ENCODE assay signal across 13 mouse cellular contexts in the genomic region with DNA sequence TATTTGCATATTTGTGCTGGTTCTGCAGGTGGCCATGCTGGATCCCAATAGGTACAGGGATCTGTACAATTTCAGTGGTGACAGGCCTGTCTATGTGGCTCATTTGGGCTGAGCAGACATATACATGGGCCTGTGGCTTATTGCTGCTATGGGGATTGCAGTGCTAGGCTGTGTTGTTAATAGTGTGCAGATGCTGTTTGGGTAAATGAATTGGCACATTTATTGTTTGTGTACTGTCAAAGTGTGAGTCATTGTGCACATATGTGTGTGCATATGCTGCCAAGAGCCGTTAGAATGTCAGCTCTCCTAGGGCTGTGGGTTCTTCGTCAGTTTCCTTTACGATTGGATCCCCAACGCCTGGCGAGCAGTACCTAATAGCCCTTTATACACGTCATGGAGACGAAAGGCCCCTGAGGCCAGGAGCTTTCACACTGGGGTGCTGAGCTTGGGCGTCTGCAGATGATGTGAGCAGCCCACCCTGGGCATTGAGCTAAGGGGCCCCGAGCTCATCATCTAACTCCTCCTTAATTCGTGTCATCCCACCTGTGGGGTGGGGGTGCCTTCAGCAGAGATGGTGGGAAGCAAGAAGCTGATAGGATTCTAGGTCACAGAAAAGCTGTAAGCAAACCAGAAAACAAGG. TPM values are rescaled to one million over a fixed set of nuclear protein-coding genes. Genes with fewer than 3 reads are reported as not detected.
DNase-seq lines count a peak whose midpoint lies in the region; ATAC-seq and TF ChIP-seq lines count a peak whose summit lies in the region.
"Had no signal": no experiment of that assay in that cellular context is flagged by ENCODE, and none has a peak within 500 bp of the region (broad histone marks: within the 10 kb centered on the region; RNA-seq: fewer than 3 reads in every experiment).

No protein-coding gene starts in this region.

- H3K4me1 ChIP-seq in forebrain, embryonic 15.5 days: peaks cover 20% of the 10 kb centered on the region
- H3K4me1 ChIP-seq in forebrain, embryonic 11.5 days (replicated peaks; ENCODE audit: control insufficient read depth, insufficient read depth, low read length): peaks cover 9% of the 10 kb centered on the region; the same call in 1 of the 2 replicates
- peaks cover 31% of the 10 kb centered on the region for H3K4me1 ChIP-seq in limb, embryonic 12.5 days (replicated peaks)
- peaks cover 31% of the 10 kb centered on the region for H3K4me1 ChIP-seq in limb, embryonic 10.5 days
- H3K4me1 ChIP-seq in limb, embryonic 14.5 days (ENCODE audit: control insufficient read depth, insufficient read depth, low read length): no peaks in the 10 kb centered on the region; the same call in 1 of the 2 replicates

- H3K36me3 ChIP-seq in forebrain, embryonic 15.5 days: no peaks in the 10 kb centered on the region
- no peaks in the 10 kb centered on the region for H3K36me3 ChIP-seq in forebrain, embryonic 11.5 days (ENCODE audit: control insufficient read depth, insufficient read depth, low read length)
- H3K36me3 ChIP-seq in limb, embryonic 12.5 days: no peaks in the 10 kb centered on the region
- H3K36me3 ChIP-seq in limb, embryonic 10.5 days: no peaks in the 10 kb centered on the region
- H3K36me3 ChIP-seq in limb, embryonic 14.5 days (ENCODE audit: control insufficient read depth, insufficient read depth, low read length): no peaks in the 10 kb centered on the region
- H3K36me3 ChIP-seq: midbrain, embryonic 13.5 days had no signal

- DNase-seq in forebrain, embryonic 11.5 days (ENCODE audit: low spot score): no peak
- DNase-seq in limb, embryonic 10.5 days (ENCODE audit: low spot score): no peak
- DNase-seq in NIH3T3 (ENCODE audit: low read depth): peak; percentile 67
- DNase-seq in limb, embryonic 14.5 days (ENCODE audit: low spot score): no peak
- DNase-seq: adrenal gland, postnatal 10 days; cerebellum, adult 8-10 months; liver, embryonic 13.5 days had no signal

- no peaks in the 10 kb centered on the region for H3K27me3 ChIP-seq in forebrain, embryonic 15.5 days
- no peaks in the 10 kb centered on the region for H3K27me3 ChIP-seq in forebrain, embryonic 11.5 days (ENCODE audit: control insufficient read depth, insufficient read depth, low read length)
- no peaks in the 10 kb centered on the region for H3K27me3 ChIP-seq in limb, embryonic 12.5 days
- no peaks in the 10 kb centered on the region for H3K27me3 ChIP-seq in limb, embryonic 10.5 days (ENCODE audit: low read depth, poor library complexity, severe bottlenecking)
- H3K27me3 ChIP-seq in limb, embryonic 14.5 days (ENCODE audit: control insufficient read depth, insufficient read depth, low read length): no peaks in the 10 kb centered on the region
- H3K27me3 ChIP-seq: liver, embryonic 13.5 days; midbrain, embryonic 13.5 days had no signal

- peak; percentile 67 for ATAC-seq in forebrain, embryonic 15.5 days (replicated peaks)
- no peak for ATAC-seq in forebrain, embryonic 11.5 days (replicated peaks; ENCODE audit: low FRiP score)
- no peak for ATAC-seq in limb, embryonic 12.5 days (ENCODE audit: insufficient number of reproducible peaks, insufficient read depth, low FRiP score, low TSS enrichment, low read depth)
- 0 out of 2 replicates have a peak, but pooled peaks have one; percentile 46 for ATAC-seq in limb, embryonic 14.5 days (ENCODE audit: low FRiP score, low read depth)
- ATAC-seq in activated CD4-positive, CD25-positive, alpha-beta regulatory T cell, adult 4 months: no peak
- no peak for ATAC-seq in monocyte, adult 5-6 weeks (replicated peaks; ENCODE audit: insufficient number of reproducible peaks, low FRiP score, low TSS enrichment, poor library complexity, severe bottlenecking)
- ATAC-seq: midbrain, embryonic 13.5 days had no signal

- H3K27ac ChIP-seq in forebrain, embryonic 15.5 days (replicated peaks): no peak overlapping the region
- H3K27ac ChIP-seq in forebrain, embryonic 11.5 days (ENCODE audit: low read depth, low read length): no peak overlapping the region
- H3K27ac ChIP-seq in limb, embryonic 12.5 days: peak overlapping the region; percentile 41; the same call in 1 of the 2 replicates
- H3K27ac ChIP-seq in limb, embryonic 10.5 days: no peak overlapping the region
- H3K27ac ChIP-seq in limb, embryonic 14.5 days (replicated peaks; ENCODE audit: low read depth, low read length): no peak overlapping the region
- H3K27ac ChIP-seq: midbrain, embryonic 13.5 days had no signal

- no peak overlapping the region for H3K4me2 ChIP-seq in forebrain, embryonic 15.5 days (replicated peaks)
- H3K4me2 ChIP-seq in forebrain, embryonic 11.5 days (ENCODE audit: low read depth, low read length, severe bottlenecking): no peak overlapping the region
- H3K4me2 ChIP-seq in limb, embryonic 12.5 days: no peak overlapping the region
- no peak overlapping the region for H3K4me2 ChIP-seq in limb, embryonic 14.5 days (replicated peaks; ENCODE audit: low read depth, low read length, severe bottlenecking)
- H3K4me2 ChIP-seq: midbrain, embryonic 13.5 days had no signal

- H3K4me3 ChIP-seq in forebrain, embryonic 15.5 days: no peak overlapping the region
- H3K4me3 ChIP-seq in forebrain, embryonic 11.5 days (ENCODE audit: low read depth, low read length): no peak overlapping the region
- H3K4me3 ChIP-seq in limb, embryonic 12.5 days (replicated peaks): no peak overlapping the region
- H3K4me3 ChIP-seq in limb, embryonic 10.5 days: no peak overlapping the region
- no peak overlapping the region for H3K4me3 ChIP-seq in limb, embryonic 14.5 days (replicated peaks; ENCODE audit: low read length)
- H3K4me3 ChIP-seq: midbrain, embryonic 13.5 days had no signal

- no peak overlapping the region for H3K9ac ChIP-seq in forebrain, embryonic 15.5 days (replicated peaks)
- no peak overlapping the region for H3K9ac ChIP-seq in forebrain, embryonic 11.5 days (ENCODE audit: low read length)
- no peak overlapping the region for H3K9ac ChIP-seq in limb, embryonic 12.5 days (replicated peaks)
- H3K9ac ChIP-seq in limb, embryonic 14.5 days (ENCODE audit: low read depth, low read length, severe bottlenecking): no peak overlapping the region
- H3K9ac ChIP-seq: midbrain, embryonic 13.5 days had no signal

- H3K9me3 ChIP-seq in forebrain, embryonic 15.5 days: no peaks in the 10 kb centered on the region
- H3K9me3 ChIP-seq in forebrain, embryonic 11.5 days (ENCODE audit: control insufficient read depth, low read length): no peaks in the 10 kb centered on the region
- no peaks in the 10 kb centered on the region for H3K9me3 ChIP-seq in limb, embryonic 12.5 days
- no peaks in the 10 kb centered on the region for H3K9me3 ChIP-seq in limb, embryonic 10.5 days (replicated peaks)
- no peaks in the 10 kb centered on the region for H3K9me3 ChIP-seq in limb, embryonic 14.5 days (ENCODE audit: control insufficient read depth, low read length)
- H3K9me3 ChIP-seq: liver, embryonic 13.5 days; midbrain, embryonic 13.5 days had no signal

- WGBS in forebrain, embryonic 15.5 days: 47% methylated on average over 10 of the region's 10 CpGs
- WGBS in forebrain, embryonic 11.5 days: 77% methylated on average over 10 of the region's 10 CpGs
- 48% methylated on average over 10 of the region's 10 CpGs for WGBS in limb, embryonic 12.5 days
- WGBS in limb, embryonic 10.5 days: 76% methylated on average over 10 of the region's 10 CpGs
- WGBS in limb, embryonic 14.5 days: 41% methylated on average over 10 of the region's 10 CpGs

- TF ChIP-seq POLR2A in limb, embryonic 14.5 days (IDR thresholded peaks at IDR 0.05; ENCODE audit: borderline replicate concordance, extremely low read depth, insufficient read depth, insufficient read length): no peak

RNA-seq across cellular contexts. Expression of a gene that starts 29.0 kb away (rescaled TPM):
- polyA plus RNA-seq in forebrain, embryonic 15.5 days (2015; fragmentation: Nextera tagmentation; extraction: Ambion mirVana): 6.0 and 7.0 TPM in 2 replicates
- polyA plus RNA-seq in forebrain, embryonic 11.5 days (2014; fragmentation: Nextera tagmentation; extraction: Ambion mirVana): 10.5 and 14.5 TPM in 2 replicates
- 18.0 and 24.0 TPM in 2 replicates for polyA plus RNA-seq in limb, embryonic 12.5 days (2016; fragmentation: Nextera tagmentation; extraction: Ambion mirVana)
- polyA plus RNA-seq in limb, embryonic 10.5 days (2016; fragmentation: Nextera tagmentation; extraction: Ambion mirVana): 13.1 and 20.5 TPM in 2 replicates
- polyA plus RNA-seq in limb, embryonic 14.5 days (2012; rRNA removed): 92.6 and 99.2 TPM in 2 replicates
- 77.1 and 87.3 TPM in 2 replicates for polyA plus RNA-seq in limb, embryonic 14.5 days (2014; fragmentation: Nextera tagmentation; extraction: Ambion mirVana)
- polyA plus RNA-seq in activated CD4-positive, CD25-positive, alpha-beta regulatory T cell, adult 4 months (2017; shearing (Covaris generic)): 10 to 100 TPM; 27.1 to 51.2 TPM
- total RNA-seq in monocyte, adult 5-6 weeks (2017): 247 to 347 TPM (median 330 TPM) in 3 replicates

RNA-seq across cellular contexts. Expression of a gene that starts 33.9 kb away (rescaled TPM):
- polyA plus RNA-seq in forebrain, embryonic 15.5 days (2015; fragmentation: Nextera tagmentation; extraction: Ambion mirVana): 0.87 TPM in 1 of 2 replicates, not detected in the other
- polyA plus RNA-seq in forebrain, embryonic 11.5 days (2014; fragmentation: Nextera tagmentation; extraction: Ambion mirVana): not detected in 2 replicates
- polyA plus RNA-seq in limb, embryonic 12.5 days (2016; fragmentation: Nextera tagmentation; extraction: Ambion mirVana): not detected in 2 replicates
- polyA plus RNA-seq in limb, embryonic 10.5 days (2016; fragmentation: Nextera tagmentation; extraction: Ambion mirVana): 0.06 TPM in 1 of 2 replicates, not detected in the other
- polyA plus RNA-seq in limb, embryonic 14.5 days (2012; rRNA removed): 0.41 and 0.93 TPM in 2 replicates
- polyA plus RNA-seq in limb, embryonic 14.5 days (2014; fragmentation: Nextera tagmentation; extraction: Ambion mirVana): 7.5 and 8.8 TPM in 2 replicates
- 10 to 100 TPM; 15.9 to 22.1 TPM for polyA plus RNA-seq in activated CD4-positive, CD25-positive, alpha-beta regulatory T cell, adult 4 months (2017; shearing (Covaris generic))
- 8.9 to 28.8 TPM (median 12.5 TPM) in 3 replicates for total RNA-seq in monocyte, adult 5-6 weeks (2017)
- total RNA-seq: gastrocnemius, postnatal 4 days had no signal
- polyA plus RNA-seq: midbrain, embryonic 13.5 days had no signal

RNA-seq across cellular contexts. Expression of a gene that starts 44.7 kb away (rescaled TPM):
- 42.5 and 46.4 TPM in 2 replicates for polyA plus RNA-seq in forebrain, embryonic 15.5 days (2015; fragmentation: Nextera tagmentation; extraction: Ambion mirVana)
- 18.6 and 22.7 TPM in 2 replicates for polyA plus RNA-seq in forebrain, embryonic 11.5 days (2014; fragmentation: Nextera tagmentation; extraction: Ambion mirVana)
- 8.9 and 9.0 TPM in 2 replicates for polyA plus RNA-seq in limb, embryonic 12.5 days (2016; fragmentation: Nextera tagmentation; extraction: Ambion mirVana)
- 9.2 and 9.3 TPM in 2 replicates for polyA plus RNA-seq in limb, embryonic 10.5 days (2016; fragmentation: Nextera tagmentation; extraction: Ambion mirVana)
- 11.8 and 12.7 TPM in 2 replicates for polyA plus RNA-seq in limb, embryonic 14.5 days (2012; rRNA removed)
- polyA plus RNA-seq in limb, embryonic 14.5 days (2014; fragmentation: Nextera tagmentation; extraction: Ambion mirVana): 4.9 and 10.5 TPM in 2 replicates
- 10 to 100 TPM; 13.4 to 18.5 TPM for polyA plus RNA-seq in activated CD4-positive, CD25-positive, alpha-beta regulatory T cell, adult 4 months (2017; shearing (Covaris generic))
- 13.4 to 111 TPM (median 54.4 TPM) in 3 replicates for total RNA-seq in monocyte, adult 5-6 weeks (2017)

RNA-seq across cellular contexts. Expression of a gene that starts 59.9 kb away (rescaled TPM):
- 5.8 and 8.0 TPM in 2 replicates for polyA plus RNA-seq in forebrain, embryonic 15.5 days (2015; fragmentation: Nextera tagmentation; extraction: Ambion mirVana)
- 6.3 and 8.6 TPM in 2 replicates for polyA plus RNA-seq in forebrain, embryonic 11.5 days (2014; fragmentation: Nextera tagmentation; extraction: Ambion mirVana)
- 17.2 and 17.8 TPM in 2 replicates for polyA plus RNA-seq in limb, embryonic 12.5 days (2016; fragmentation: Nextera tagmentation; extraction: Ambion mirVana)
- 10.1 and 11.7 TPM in 2 replicates for polyA plus RNA-seq in limb, embryonic 10.5 days (2016; fragmentation: Nextera tagmentation; extraction: Ambion mirVana)
- polyA plus RNA-seq in limb, embryonic 14.5 days (2012; rRNA removed): 26.3 and 28.1 TPM in 2 replicates
- 30.7 and 32.1 TPM in 2 replicates for polyA plus RNA-seq in limb, embryonic 14.5 days (2014; fragmentation: Nextera tagmentation; extraction: Ambion mirVana)
- polyA plus RNA-seq in activated CD4-positive, CD25-positive, alpha-beta regulatory T cell, adult 4 months (2017; shearing (Covaris generic)): 1 to 10 TPM; 2.5 to 2.9 TPM
- total RNA-seq in monocyte, adult 5-6 weeks (2017): 2.3 to 14.3 TPM (median 12.1 TPM) in 3 replicates

Comparison
In these comparisons a context has a peak if more than half of its experiments do, and no peak if none do; other contexts are left out.
1. ATAC-seq: peak in forebrain, embryonic 15.5 days (single experiment) and limb, embryonic 14.5 days (single experiment); none in forebrain, embryonic 11.5 days (single experiment), limb, embryonic 12.5 days (single experiment), activated CD4-positive, CD25-positive, alpha-beta regulatory T cell, adult 4 months (single experiment) and monocyte, adult 5-6 weeks (single experiment).